Mouse (Mus musculus) lung, embryonic 15.5 days (tissue): ENCODE data around the gene Cfap43. TPM values are rescaled to one million over a fixed set of nuclear protein-coding genes. Genes with fewer than 3 reads are reported as not detected.

Source experiments
- ATAC-seq: fragments of 200-750 bp; cut with Nextera tagmentation; 2 replicates; pipeline ENCODE4 v1.8.0; 2017; ENCODE audit warnings: moderate number of reproducible peaks, borderline replicate concordance; ENCODE audit not compliant: low FRiP score, low TSS enrichment; ENCODE audit errors: extremely low read depth
- H3K27ac ChIP-seq: fragments of 300-500 bp; sonication (generic); 2 replicates; pipeline ENCODE4 v1.5.1; 2015; ENCODE audit warnings: moderate library complexity, mild to moderate bottlenecking, inconsistent platforms
- H3K27me3 ChIP-seq: fragments of 300-500 bp; sonication (generic); 2 replicates; pipeline ENCODE4 v1.6.1; 2015; ENCODE audit warnings: inconsistent platforms
- H3K36me3 ChIP-seq: fragments of 300-500 bp; sonication (generic); 2 replicates; pipeline ENCODE4 v1.6.1; 2015; ENCODE audit warnings: inconsistent platforms
- H3K4me1 ChIP-seq: fragments of 300-500 bp; sonication (generic); 2 replicates; pipeline ENCODE4 v1.6.1; 2015; ENCODE audit warnings: inconsistent platforms
- H3K4me2 ChIP-seq: fragments of 300-500 bp; sonication (generic); 2 replicates; pipeline ENCODE4 v1.6.1; 2015; ENCODE audit warnings: inconsistent platforms, mild to moderate bottlenecking, moderate library complexity
- H3K4me3 ChIP-seq: fragments of 300-500 bp; sonication (generic); 2 replicates; pipeline ENCODE4 v1.5.1; 2015; ENCODE audit warnings: mild to moderate bottlenecking, inconsistent platforms
- H3K9ac ChIP-seq: fragments of 300-500 bp; sonication (generic); 2 replicates; pipeline ENCODE4 v1.6.1; 2015; ENCODE audit warnings: inconsistent platforms
- H3K9me3 ChIP-seq: fragments of 300-500 bp; sonication (generic); 2 replicates; pipeline ENCODE4 v1.6.1; 2016; ENCODE audit warnings: inconsistent platforms
- WGBS: fragments of 180-500 bp; shearing (Covaris S2); methylation state at CpG from one replicate; pipeline ENCODE4 v1.1.7; 2015; 5-methylcytosine and 5-hydroxymethylcytosine counted together
- polyA plus RNA-seq: library from polyadenylated mRNA; unstranded; fragments of >200 nt; fragmentation: Nextera tagmentation; extraction: Ambion mirVana; gene quantifications from 2 replicates; pipeline ENCODE4 v1.2.1, GENCODE M21; 2015

Gene Cfap43
- polyA plus RNA-seq, 1 experiment from 2014 or later, result 0.86 TPM

DNA sequence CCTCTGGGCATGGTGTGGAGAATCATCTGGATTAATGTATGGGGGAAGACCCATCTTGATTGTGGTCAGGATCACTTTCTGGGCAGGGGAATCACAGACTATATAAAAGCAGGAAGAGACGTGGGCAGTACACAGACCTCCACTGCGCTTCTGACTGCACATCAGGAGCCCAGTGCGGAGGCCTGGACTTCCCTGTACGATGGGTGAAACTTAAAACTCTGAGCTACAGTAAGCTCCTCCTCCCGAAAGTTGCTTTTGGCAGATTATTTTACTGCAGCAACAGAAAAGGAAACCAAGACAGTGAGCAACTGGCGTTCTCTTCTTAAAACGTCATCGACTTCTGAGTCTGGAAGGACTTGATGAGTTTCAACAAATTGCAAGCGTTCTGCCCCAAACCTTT lies 164.2 kb downstream of the Cfap43 start:
- Histone ChIP-seq H3K27me3 (no peaks in the 10 kb centered on the region), H3K27ac (no peak overlapping the region), H3K4me1 (no peaks in the 10 kb centered on the region), H3K4me2 (no peak overlapping the region), H3K9ac (no peak overlapping the region), H3K4me3 (no peak overlapping the region), H3K9me3 (no peaks in the 10 kb centered on the region), H3K36me3 (no peaks in the 10 kb centered on the region)
- 81% methylated on average over 9 of the region's 9 CpGs for WGBS
- ATAC-seq, result no peak

DNA sequence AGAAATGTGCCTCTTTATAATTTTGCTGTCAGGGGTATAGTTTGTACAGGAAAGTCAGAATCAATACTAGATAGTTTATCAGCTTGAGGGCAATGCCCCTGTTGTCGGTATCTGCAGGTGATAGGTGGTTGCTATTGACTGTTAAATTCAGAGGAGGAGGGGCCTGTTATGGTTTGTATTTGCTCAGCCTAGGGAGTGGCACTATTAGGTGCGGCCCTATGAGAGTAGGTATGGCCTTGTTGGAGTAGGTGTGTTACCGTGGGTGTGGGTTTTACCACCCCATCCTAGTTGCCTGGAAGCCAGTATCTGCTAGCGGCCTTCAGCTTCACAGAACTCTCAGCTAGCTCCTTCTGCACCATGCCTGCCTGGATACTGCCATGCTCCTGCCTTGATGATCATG lies 165.2 kb downstream of the Cfap43 start:
- Histone ChIP-seq H3K9ac (no peak overlapping the region), H3K4me2 (no peak overlapping the region), H3K4me3 (no peak overlapping the region), H3K27me3 (no peaks in the 10 kb centered on the region), H3K9me3 (no peaks in the 10 kb centered on the region), H3K4me1 (no peaks in the 10 kb centered on the region), H3K36me3 (no peaks in the 10 kb centered on the region), H3K27ac (no peak overlapping the region)
- ATAC-seq, result no peak
- 76% methylated on average over 4 of the region's 4 CpGs for WGBS

DNA sequence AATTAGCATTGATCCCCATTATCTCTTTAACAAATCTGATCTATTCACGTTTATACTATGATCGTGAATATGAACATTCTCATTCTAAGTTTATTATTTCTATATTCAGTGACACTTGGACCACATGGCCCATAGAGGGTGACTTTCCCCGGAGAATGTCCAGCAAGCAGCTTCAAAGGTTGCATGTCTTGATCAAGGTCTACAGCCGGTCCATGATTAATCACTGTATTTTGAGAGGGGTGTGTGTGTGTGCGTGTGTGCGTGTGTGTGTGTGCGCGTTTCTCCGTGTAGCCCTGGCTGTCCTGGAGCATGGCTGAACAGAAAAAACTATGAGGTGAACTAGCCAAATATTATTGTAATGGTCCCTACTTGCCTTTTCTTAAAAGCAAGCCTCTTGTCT lies 166.6 kb downstream of the Cfap43 start:
- no peaks in the 10 kb centered on the region for H3K9me3 ChIP-seq
- H3K27ac ChIP-seq, result no peak overlapping the region
- H3K4me3 ChIP-seq, result no peak overlapping the region
- no peak overlapping the region for H3K4me2 ChIP-seq
- no peaks in the 10 kb centered on the region for H3K4me1 ChIP-seq
- H3K36me3 ChIP-seq, result no peaks in the 10 kb centered on the region
- no peak overlapping the region for H3K9ac ChIP-seq
- 60% methylated on average over 9 of the region's 9 CpGs for WGBS
- no peak for ATAC-seq
- H3K27me3 ChIP-seq, result no peaks in the 10 kb centered on the region

DNA sequence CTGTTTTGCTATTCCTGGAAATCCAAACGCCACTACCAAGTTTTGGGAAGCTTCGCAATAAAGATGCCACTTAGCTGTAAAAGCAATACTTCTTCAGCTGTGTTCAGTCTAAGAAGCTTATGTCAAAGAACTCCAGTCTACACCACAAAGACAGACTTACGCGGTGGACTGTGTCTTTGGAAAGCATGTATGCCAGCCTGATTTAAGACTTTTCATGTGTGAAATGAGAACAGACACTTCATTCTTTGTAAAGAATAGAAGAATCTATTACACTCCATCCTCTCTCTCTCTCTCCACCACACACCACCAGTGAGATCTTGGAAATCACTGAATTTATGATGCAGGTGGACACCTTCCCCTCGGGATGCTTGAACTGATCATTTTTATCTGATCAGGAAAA lies 168.7 kb downstream of the Cfap43 start:
- no peaks in the 10 kb centered on the region for H3K9me3 ChIP-seq
- ATAC-seq, result no peak
- no peak overlapping the region for H3K4me3 ChIP-seq
- no peaks in the 10 kb centered on the region for H3K4me1 ChIP-seq
- no peak overlapping the region for H3K27ac ChIP-seq
- no peak overlapping the region for H3K9ac ChIP-seq
- no peaks in the 10 kb centered on the region for H3K27me3 ChIP-seq
- WGBS, result 83% methylated on average over 5 of the region's 5 CpGs
- H3K36me3 ChIP-seq, result no peaks in the 10 kb centered on the region
- no peak overlapping the region for H3K4me2 ChIP-seq

DNA sequence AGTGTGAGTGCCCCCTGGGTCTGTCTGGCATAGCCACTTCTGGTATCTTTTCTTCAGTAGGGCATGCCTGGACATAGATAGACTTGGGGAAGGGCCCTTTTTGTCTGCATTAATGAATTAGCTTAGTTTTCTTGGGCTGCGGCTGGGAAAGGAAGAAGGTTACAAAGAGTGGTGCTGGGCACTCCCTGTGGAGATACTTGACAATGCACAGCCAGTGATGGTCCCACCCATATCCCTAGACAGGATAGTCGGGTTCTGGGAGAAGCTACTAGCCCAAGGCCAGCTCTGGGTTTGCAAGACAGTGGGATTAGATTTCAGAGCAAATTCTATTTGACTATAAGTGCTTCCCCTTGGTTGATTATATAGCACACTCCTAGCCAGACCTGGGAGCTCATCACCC lies 170.1 kb downstream of the Cfap43 start:
- H3K9me3 ChIP-seq, result no peaks in the 10 kb centered on the region
- no peak overlapping the region for H3K9ac ChIP-seq
- no peak overlapping the region for H3K4me3 ChIP-seq
- 82% methylated on average over 2 of the region's 2 CpGs for WGBS
- ATAC-seq, result no peak
- H3K27ac ChIP-seq, result no peak overlapping the region
- no peaks in the 10 kb centered on the region for H3K27me3 ChIP-seq
- no peak overlapping the region for H3K4me2 ChIP-seq
- H3K4me1 ChIP-seq, result no peaks in the 10 kb centered on the region
- H3K36me3 ChIP-seq, result no peaks in the 10 kb centered on the region

DNA sequence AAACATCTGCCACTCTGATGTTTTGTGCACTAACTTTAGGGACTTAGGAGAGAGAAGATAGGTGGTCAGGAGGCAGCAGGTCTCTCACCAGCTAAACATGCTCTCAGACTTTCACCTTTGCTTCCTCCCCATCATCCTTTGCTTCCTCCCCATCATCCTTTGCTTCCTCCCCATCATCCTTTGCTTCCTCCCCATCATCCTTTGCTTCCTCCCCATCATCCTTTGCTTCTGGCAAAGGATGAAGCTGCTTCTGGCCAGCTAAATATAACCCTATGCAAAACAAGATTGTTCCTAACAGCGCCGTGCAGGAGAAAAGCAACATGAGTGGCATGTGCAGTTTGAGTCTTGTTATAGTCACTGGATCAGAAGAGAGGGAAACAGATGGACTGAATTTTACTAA lies 172.0 kb downstream of the Cfap43 start:
- Histone ChIP-seq H3K4me1 (no peaks in the 10 kb centered on the region), H3K27me3 (no peaks in the 10 kb centered on the region), H3K27ac (no peak overlapping the region), H3K36me3 (no peaks in the 10 kb centered on the region), H3K9me3 (no peaks in the 10 kb centered on the region), H3K4me2 (no peak overlapping the region), H3K9ac (no peak overlapping the region), H3K4me3 (no peak overlapping the region)
- ATAC-seq, result no peak
- WGBS, result 90% methylated on average over 2 of the region's 2 CpGs

DNA sequence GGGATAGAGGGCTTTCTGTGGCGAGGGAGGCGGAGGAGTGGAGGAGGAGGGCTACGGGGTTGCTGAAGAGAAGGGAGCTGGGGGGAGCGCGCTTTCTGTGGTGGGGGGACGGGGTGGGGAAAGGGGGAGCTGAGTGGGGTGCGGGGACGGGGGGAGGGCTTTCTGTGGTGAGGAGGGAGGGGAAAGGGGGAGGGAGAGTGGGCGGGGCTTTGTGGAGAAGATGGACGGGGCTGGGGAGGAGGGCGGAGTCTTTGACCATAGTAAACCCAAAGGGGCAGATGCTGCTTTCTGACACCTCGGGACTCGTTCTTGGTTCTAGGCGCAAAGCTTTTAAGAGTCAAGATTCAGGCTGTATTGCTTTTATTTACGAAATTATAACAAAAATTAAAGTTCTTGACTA lies 187.2 kb downstream of the Cfap43 start:
- Histone ChIP-seq H3K4me2 (peak overlapping the region; percentile 62), H3K36me3 (peaks cover 38% of the 10 kb centered on the region), H3K9me3 (no peaks in the 10 kb centered on the region), H3K27me3 (no peaks in the 10 kb centered on the region), H3K4me1 (peaks cover 11% of the 10 kb centered on the region; the same call in 1 of the 2 replicates), H3K27ac (peak overlapping the region; percentile 97), H3K9ac (peak overlapping the region; percentile 76), H3K4me3 (peak overlapping the region; percentile 87)
- ATAC-seq, result no peak
- whole genome bisulfite sequencing, result 1% methylated on average over 12 of the region's 15 CpGs

DNA sequence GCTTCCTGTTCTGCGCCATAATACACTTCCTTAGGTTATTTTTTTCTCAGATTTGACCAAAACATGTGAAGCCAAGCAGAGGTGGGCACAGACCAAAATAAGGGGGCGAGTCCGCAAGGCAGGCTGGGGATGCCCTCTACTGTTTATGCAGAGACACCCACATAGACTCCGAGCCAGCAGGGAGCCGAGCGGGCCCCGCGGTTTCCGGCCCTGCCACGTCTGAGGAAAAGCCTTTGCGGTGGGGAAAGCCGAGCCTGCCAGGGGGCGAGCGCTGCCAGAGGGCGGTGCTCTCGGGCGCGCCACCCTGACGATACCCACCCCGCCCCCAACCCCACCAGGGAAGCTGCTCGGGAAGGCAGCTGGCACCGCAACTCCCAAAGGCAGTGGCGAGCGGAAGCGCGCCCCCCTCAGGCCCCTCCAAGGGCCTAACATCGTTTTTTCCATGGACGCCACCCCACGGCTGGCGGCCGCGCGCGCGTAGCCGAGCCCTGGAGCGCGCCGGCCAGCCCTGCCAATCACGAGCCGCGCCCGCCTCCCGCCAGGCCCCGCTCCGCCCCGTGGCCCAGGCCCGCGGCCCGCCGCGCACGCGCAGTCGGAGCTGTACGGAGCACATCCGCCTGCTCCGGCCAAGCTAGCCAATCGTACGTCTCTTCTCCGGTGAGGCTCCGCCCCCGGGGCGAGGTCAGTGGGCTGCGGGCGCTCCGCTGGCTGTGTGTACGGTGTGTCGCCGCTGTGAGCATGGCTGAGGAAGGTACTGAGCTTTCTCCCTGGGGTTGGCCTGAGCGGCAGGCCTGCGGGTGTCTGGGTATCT lies 187.8 kb downstream of the Cfap43 start, which contains the start of gene Sfr1:
Gene Sfr1 (plus strand): TSS at position 612 of the 811 bp plus-strand sequence.
- H3K27ac ChIP-seq, result peak within 1 kb of the TSS; percentile 97
- H3K4me1 ChIP-seq, result peaks cover 11% of the 10 kb centered on the region; the same call in 1 of the 2 replicates
- under 1% methylated on average over 69 of the region's 72 CpGs for WGBS
- H3K4me3 ChIP-seq, result peak within 1 kb of the TSS; percentile 87
- H3K4me2 ChIP-seq, result peak within 1 kb of the TSS; percentile 75
- H3K9me3 ChIP-seq, result no peaks in the 10 kb centered on the region
- peaks cover 34% of the 10 kb centered on the region for H3K36me3 ChIP-seq
- ATAC-seq, result peak; percentile 97
- H3K27me3 ChIP-seq, result no peaks in the 10 kb centered on the region
- peak within 1 kb of the TSS; percentile 76 for H3K9ac ChIP-seq

DNA sequence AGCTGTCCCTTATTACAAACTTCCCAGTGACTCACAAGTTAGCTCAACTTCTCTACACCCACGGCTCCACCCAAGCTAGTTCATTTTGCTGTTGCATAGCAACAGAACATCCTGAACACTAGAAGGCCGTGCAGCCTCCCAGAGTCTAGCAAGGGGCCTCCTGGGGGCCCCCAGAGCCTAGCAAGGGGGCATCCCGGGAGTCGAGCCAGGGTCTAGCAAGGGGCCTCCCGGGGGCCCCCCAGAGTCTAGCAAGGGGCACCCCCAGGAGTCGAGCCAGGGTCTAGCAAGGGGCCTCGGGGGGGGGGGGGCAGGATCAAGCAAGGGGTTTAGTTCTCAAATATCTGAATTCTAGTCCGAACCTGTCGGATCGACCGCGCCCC lies 188.4 kb downstream of the Cfap43 start:
- peak; percentile 77 for ATAC-seq
- H3K9me3 ChIP-seq, result no peaks in the 10 kb centered on the region
- H3K9ac ChIP-seq, result peak overlapping the region; percentile 41
- H3K27ac ChIP-seq, result peak overlapping the region; percentile 97
- H3K27me3 ChIP-seq, result no peaks in the 10 kb centered on the region
- H3K4me1 ChIP-seq, result peaks cover 11% of the 10 kb centered on the region; the same call in 1 of the 2 replicates
- peaks cover 28% of the 10 kb centered on the region for H3K36me3 ChIP-seq
- peak overlapping the region; percentile 75 for H3K4me2 ChIP-seq
- 0% methylated on average over 12 of the region's 12 CpGs for WGBS
- H3K4me3 ChIP-seq, result peak overlapping the region; percentile 87

DNA sequence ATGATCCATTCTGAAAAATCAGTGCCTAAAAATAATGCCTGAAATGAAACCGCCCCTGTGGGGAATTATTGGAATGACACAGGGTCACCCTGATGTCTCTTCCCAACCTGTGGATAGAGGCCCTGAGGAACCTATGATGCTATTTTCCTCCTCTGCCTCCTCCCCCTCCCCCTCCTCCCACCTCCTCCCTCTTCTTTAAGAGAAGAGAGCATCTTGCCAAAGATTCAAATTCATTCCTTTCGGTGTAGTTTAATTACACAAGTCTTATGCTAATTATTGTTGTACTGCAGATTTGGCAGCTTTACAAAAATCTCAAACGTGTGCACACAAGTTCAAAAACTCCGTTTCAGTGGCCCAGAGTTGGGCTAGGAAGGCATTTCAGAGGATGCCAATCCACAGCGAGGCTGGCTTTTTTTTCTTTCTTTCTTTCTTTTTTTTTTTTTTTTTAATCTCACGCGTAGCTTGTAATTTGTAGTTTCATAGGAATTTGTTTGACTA lies 193.4 kb downstream of the Cfap43 start:
- H3K36me3 ChIP-seq, result no peaks in the 10 kb centered on the region
- WGBS, result 55% methylated on average over 7 of the region's 7 CpGs
- no peak overlapping the region for H3K4me3 ChIP-seq
- no peaks in the 10 kb centered on the region for H3K9me3 ChIP-seq
- H3K27me3 ChIP-seq, result no peaks in the 10 kb centered on the region
- H3K4me1 ChIP-seq, result peaks cover 4% of the 10 kb centered on the region; the same call in 1 of the 2 replicates
- H3K4me2 ChIP-seq, result no peak overlapping the region
- no peak for ATAC-seq
- H3K27ac ChIP-seq, result no peak overlapping the region
- no peak overlapping the region for H3K9ac ChIP-seq

DNA sequence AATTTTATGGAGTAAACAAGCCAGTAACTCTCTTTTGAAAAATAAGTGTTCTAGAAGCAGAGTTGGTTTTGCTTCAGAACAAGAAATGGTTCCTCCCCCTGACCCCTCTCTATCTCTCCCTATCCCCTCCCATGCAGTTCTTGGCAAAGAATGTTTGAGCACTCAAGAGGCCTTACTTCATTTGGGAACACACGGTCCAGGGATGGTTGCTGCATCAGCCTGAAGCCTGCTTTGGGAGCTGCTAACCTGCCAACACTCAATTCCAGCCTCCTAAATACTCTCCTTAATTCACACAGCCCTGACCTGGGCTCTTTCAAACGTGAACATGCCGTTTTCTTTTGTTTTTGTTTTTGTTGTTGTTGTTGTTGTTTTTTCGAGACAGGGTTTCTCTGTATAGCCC lies 194.2 kb downstream of the Cfap43 start:
- Histone ChIP-seq H3K4me1 (no peaks in the 10 kb centered on the region), H3K27ac (no peak overlapping the region), H3K27me3 (no peaks in the 10 kb centered on the region), H3K9ac (no peak overlapping the region), H3K36me3 (no peaks in the 10 kb centered on the region), H3K4me3 (no peak overlapping the region), H3K9me3 (no peaks in the 10 kb centered on the region), H3K4me2 (no peak overlapping the region)
- ATAC-seq, result no peak
- WGBS, result 62% methylated on average over 4 of the region's 4 CpGs

DNA sequence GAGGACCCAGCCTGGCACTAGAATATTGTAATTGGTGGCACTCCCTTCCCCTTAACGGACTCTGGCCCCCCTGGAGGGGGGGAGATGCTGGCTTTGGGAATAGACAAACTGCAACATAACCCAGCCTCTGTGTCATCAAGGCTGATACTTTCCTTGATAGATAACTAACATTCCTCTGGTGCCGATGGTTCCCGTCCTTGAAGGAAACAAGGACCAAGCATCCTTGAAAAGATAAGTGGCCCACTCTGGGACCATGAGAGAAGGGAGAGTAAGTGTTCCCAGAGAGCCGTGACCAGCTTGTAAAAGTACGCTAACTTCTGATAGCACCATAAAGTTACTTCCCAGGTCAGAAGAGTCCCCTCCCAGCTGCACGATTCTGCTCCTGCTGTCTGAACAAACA lies 196.6 kb downstream of the Cfap43 start:
- H3K4me2 ChIP-seq, result no peak overlapping the region
- WGBS, result 21% methylated on average over 6 of the region's 6 CpGs

More for the DNA sequence above, 196.6 kb downstream of the Cfap43 start:
- ATAC-seq, result no peak
- Histone ChIP-seq H3K27me3 (no peaks in the 10 kb centered on the region), H3K9ac (no peak overlapping the region), H3K4me1 (no peaks in the 10 kb centered on the region), H3K4me3 (no peak overlapping the region), H3K27ac (no peak overlapping the region), H3K9me3 (no peaks in the 10 kb centered on the region), H3K36me3 (no peaks in the 10 kb centered on the region)
